Mouse (Mus musculus): ENCODE data around the gene Grk5. TPM values are rescaled to one million over a fixed set of nuclear protein-coding genes. Genes with fewer than 3 reads are reported as not detected.

Gene Grk5
- polyA plus RNA-seq, 1 experiment from 2014 or later, result 3.3 TPM

DNA sequence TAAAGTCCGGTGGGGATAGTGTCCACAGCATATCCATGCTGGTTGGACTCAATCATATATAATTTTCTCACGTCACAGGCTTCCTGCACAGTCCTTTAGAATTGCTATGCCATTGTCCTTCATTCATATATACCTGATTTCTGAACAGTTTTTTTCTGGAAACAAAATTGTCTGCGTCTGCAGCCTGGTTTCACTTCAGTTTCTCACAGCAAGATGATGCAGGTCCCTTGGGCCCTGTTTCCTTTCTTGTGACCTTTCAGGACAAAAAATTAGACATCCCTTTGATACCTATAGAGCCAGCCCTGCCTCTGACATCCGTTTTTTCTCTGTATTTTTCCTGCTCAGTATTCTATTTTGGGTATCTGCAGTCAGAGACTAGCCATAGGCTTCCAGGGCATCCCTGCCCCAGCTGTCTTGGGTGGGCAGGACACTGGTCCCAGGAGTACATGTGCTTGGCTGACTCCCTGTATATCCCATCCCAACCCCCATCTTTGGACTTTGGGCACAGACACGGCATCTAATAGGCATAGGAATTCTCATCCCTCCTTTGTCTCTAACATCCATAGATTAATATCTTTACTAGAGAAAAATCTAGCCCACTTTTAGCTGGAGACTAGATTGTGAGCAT, 167.3 kb downstream of the Grk5 start:
- Histone ChIP-seq H3K4me2 (ENCODE audit: low read depth, low read length) (no peak overlapping the region), H3K4me3 (ENCODE audit: low read depth, low read length) (no peak overlapping the region), H3K4me1 (ENCODE audit: control insufficient read depth, insufficient read depth, low read length) (no peaks in the 10 kb centered on the region), H3K27me3 (ENCODE audit: control insufficient read depth, insufficient read depth, low read length) (no peaks in the 10 kb centered on the region), H3K9ac (replicated peaks; ENCODE audit: low read depth, low read length) (no peak overlapping the region), H3K36me3 (ENCODE audit: control insufficient read depth, insufficient read depth, low read length) (no peaks in the 10 kb centered on the region), H3K9me3 (ENCODE audit: control insufficient read depth, low read length) (no peaks in the 10 kb centered on the region), H3K27ac (ENCODE audit: low read depth, low read length) (no peak overlapping the region)
- 78% methylated on average over 5 of the region's 5 CpGs for WGBS
- no peak for ATAC-seq (ENCODE audit: low read depth)

- H3K27ac ChIP-seq (ENCODE audit: low read depth, low read length), result no peak overlapping the region
- ATAC-seq (ENCODE audit: low read depth), result no peak
- H3K9ac ChIP-seq (replicated peaks; ENCODE audit: low read depth, low read length), result no peak overlapping the region
- no peak overlapping the region for H3K4me2 ChIP-seq (ENCODE audit: low read depth, low read length)
- no peaks in the 10 kb centered on the region for H3K36me3 ChIP-seq (ENCODE audit: control insufficient read depth, insufficient read depth, low read length)
- no peaks in the 10 kb centered on the region for H3K4me1 ChIP-seq (ENCODE audit: control insufficient read depth, insufficient read depth, low read length)
- H3K4me3 ChIP-seq (ENCODE audit: low read depth, low read length), result no peak overlapping the region
- WGBS, result 52% methylated on average over 3 of the region's 3 CpGs
- H3K27me3 ChIP-seq (ENCODE audit: control insufficient read depth, insufficient read depth, low read length), result no peaks in the 10 kb centered on the region
- H3K9me3 ChIP-seq (ENCODE audit: control insufficient read depth, low read length), result no peaks in the 10 kb centered on the region
Measured at GRCm38 (mm10) chr19:61057581-61057980, 168.0 kb downstream of the Grk5 start.

DNA sequence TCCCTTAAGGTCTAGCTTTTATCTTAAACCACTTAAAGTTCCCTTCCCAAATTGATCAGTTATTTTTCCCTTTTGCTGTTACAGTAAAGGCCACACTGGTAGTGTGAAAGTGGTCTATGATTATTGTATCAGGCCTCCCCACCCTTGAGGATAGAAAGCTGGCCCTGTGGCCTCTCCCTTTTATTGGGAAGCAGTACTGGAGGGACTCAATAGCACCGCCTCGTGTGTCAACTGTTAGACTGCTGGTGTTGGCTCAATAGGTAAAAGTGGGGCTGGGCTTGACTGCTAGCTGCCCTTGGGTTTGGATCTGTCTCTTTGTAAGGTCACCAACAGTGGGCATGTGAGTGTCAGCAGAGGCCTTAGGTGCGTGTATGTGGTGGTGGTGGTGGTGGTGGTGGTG, 174.8 kb downstream of the Grk5 start:
- H3K36me3 ChIP-seq (ENCODE audit: control insufficient read depth, insufficient read depth, low read length), result no peaks in the 10 kb centered on the region
- no peak for ATAC-seq (ENCODE audit: low read depth)
- H3K9me3 ChIP-seq (ENCODE audit: control insufficient read depth, low read length), result no peaks in the 10 kb centered on the region
- H3K4me1 ChIP-seq (ENCODE audit: control insufficient read depth, insufficient read depth, low read length), result no peaks in the 10 kb centered on the region
- 92% methylated on average over 3 of the region's 3 CpGs for WGBS
- no peaks in the 10 kb centered on the region for H3K27me3 ChIP-seq (ENCODE audit: control insufficient read depth, insufficient read depth, low read length)
- H3K4me2 ChIP-seq (ENCODE audit: low read depth, low read length), result no peak overlapping the region
- no peak overlapping the region for H3K4me3 ChIP-seq (ENCODE audit: low read depth, low read length)
- H3K9ac ChIP-seq (replicated peaks; ENCODE audit: low read depth, low read length), result no peak overlapping the region
- no peak overlapping the region for H3K27ac ChIP-seq (ENCODE audit: low read depth, low read length)

- Histone ChIP-seq H3K9ac (replicated peaks; ENCODE audit: low read depth, low read length) (no peak overlapping the region), H3K4me3 (ENCODE audit: low read depth, low read length) (no peak overlapping the region), H3K27ac (ENCODE audit: low read depth, low read length) (no peak overlapping the region), H3K9me3 (ENCODE audit: control insufficient read depth, low read length) (no peaks in the 10 kb centered on the region), H3K4me1 (ENCODE audit: control insufficient read depth, insufficient read depth, low read length) (no peaks in the 10 kb centered on the region), H3K36me3 (ENCODE audit: control insufficient read depth, insufficient read depth, low read length) (no peaks in the 10 kb centered on the region), H3K4me2 (ENCODE audit: low read depth, low read length) (no peak overlapping the region), H3K27me3 (ENCODE audit: control insufficient read depth, insufficient read depth, low read length) (no peaks in the 10 kb centered on the region)
- WGBS, result 100% methylated on average over 1 of the region's 1 CpGs
- no peak for ATAC-seq (ENCODE audit: low read depth)
Measured at GRCm38 (mm10) chr19:61065011-61065410, 175.5 kb downstream of the Grk5 start.

DNA sequence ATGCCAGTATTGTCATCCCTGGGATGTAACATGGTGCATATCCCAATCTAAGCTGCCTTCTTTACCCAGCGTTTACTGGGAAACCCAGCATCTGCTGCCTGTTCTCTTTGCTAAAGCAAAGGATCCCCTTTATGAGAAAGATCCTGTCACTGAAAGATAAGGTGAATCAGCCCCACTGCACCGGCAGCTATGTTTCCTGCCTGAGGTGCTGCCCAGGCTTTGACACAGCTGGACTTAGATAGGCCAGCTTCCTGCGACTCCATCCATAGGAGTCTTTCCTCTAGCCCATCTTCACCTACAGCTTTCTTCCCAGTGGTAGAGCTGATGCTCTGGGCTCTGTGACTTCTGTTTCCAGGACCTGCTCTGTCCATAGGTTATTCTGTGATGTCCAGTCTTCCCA, 189.1 kb downstream of the Grk5 start:
- Histone ChIP-seq H3K4me1 (ENCODE audit: control insufficient read depth, insufficient read depth, low read length) (no peaks in the 10 kb centered on the region), H3K9me3 (ENCODE audit: control insufficient read depth, low read length) (no peaks in the 10 kb centered on the region), H3K4me2 (ENCODE audit: low read depth, low read length) (no peak overlapping the region), H3K27ac (ENCODE audit: low read depth, low read length) (no peak overlapping the region), H3K36me3 (ENCODE audit: control insufficient read depth, insufficient read depth, low read length) (no peaks in the 10 kb centered on the region), H3K4me3 (ENCODE audit: low read depth, low read length) (no peak overlapping the region), H3K27me3 (ENCODE audit: control insufficient read depth, insufficient read depth, low read length) (no peaks in the 10 kb centered on the region), H3K9ac (replicated peaks; ENCODE audit: low read depth, low read length) (no peak overlapping the region)
- WGBS, result 92% methylated on average over 3 of the region's 3 CpGs
- no peak for ATAC-seq (ENCODE audit: low read depth)

- H3K9me3 ChIP-seq (ENCODE audit: control insufficient read depth, low read length), result no peaks in the 10 kb centered on the region
- H3K36me3 ChIP-seq (ENCODE audit: control insufficient read depth, insufficient read depth, low read length), result no peaks in the 10 kb centered on the region
- no peak overlapping the region for H3K9ac ChIP-seq (replicated peaks; ENCODE audit: low read depth, low read length)
- H3K27me3 ChIP-seq (ENCODE audit: control insufficient read depth, insufficient read depth, low read length), result no peaks in the 10 kb centered on the region
- H3K4me3 ChIP-seq (ENCODE audit: low read depth, low read length), result no peak overlapping the region
- WGBS, result 95% methylated on average over 5 of the region's 5 CpGs
- H3K4me1 ChIP-seq (ENCODE audit: control insufficient read depth, insufficient read depth, low read length), result no peaks in the 10 kb centered on the region
- no peak overlapping the region for H3K27ac ChIP-seq (ENCODE audit: low read depth, low read length)
- H3K4me2 ChIP-seq (ENCODE audit: low read depth, low read length), result no peak overlapping the region
- no peak for ATAC-seq (ENCODE audit: low read depth)
Measured at GRCm38 (mm10) chr19:61080251-61080749, 190.8 kb downstream of the Grk5 start.

- H3K4me3 ChIP-seq (ENCODE audit: low read depth, low read length), result no peak overlapping the region
- H3K4me1 ChIP-seq (ENCODE audit: control insufficient read depth, insufficient read depth, low read length), result no peaks in the 10 kb centered on the region
- H3K27ac ChIP-seq (ENCODE audit: low read depth, low read length), result no peak overlapping the region
- H3K9ac ChIP-seq (replicated peaks; ENCODE audit: low read depth, low read length), result no peak overlapping the region
- no peak for ATAC-seq (ENCODE audit: low read depth)
- H3K27me3 ChIP-seq (ENCODE audit: control insufficient read depth, insufficient read depth, low read length), result no peaks in the 10 kb centered on the region
- H3K36me3 ChIP-seq (ENCODE audit: control insufficient read depth, insufficient read depth, low read length), result 0 out of 2 replicates have a peak, but pooled peaks cover 3% of the 10 kb centered on the region
- WGBS, result 89% methylated on average over 8 of the region's 8 CpGs
- no peak overlapping the region for H3K4me2 ChIP-seq (ENCODE audit: low read depth, low read length)
- no peaks in the 10 kb centered on the region for H3K9me3 ChIP-seq (ENCODE audit: control insufficient read depth, low read length)
Measured at GRCm38 (mm10) chr19:61083006-61083405, 193.5 kb downstream of the Grk5 start.

- H3K36me3 ChIP-seq (ENCODE audit: control insufficient read depth, insufficient read depth, low read length), result 0 out of 2 replicates have a peak, but pooled peaks cover 3% of the 10 kb centered on the region
- no peak overlapping the region for H3K27ac ChIP-seq (ENCODE audit: low read depth, low read length)
- 49% methylated on average over 4 of the region's 4 CpGs for whole genome bisulfite sequencing
- no peaks in the 10 kb centered on the region for H3K4me1 ChIP-seq (ENCODE audit: control insufficient read depth, insufficient read depth, low read length)
- H3K27me3 ChIP-seq (ENCODE audit: control insufficient read depth, insufficient read depth, low read length), result no peaks in the 10 kb centered on the region
- no peak overlapping the region for H3K4me2 ChIP-seq (ENCODE audit: low read depth, low read length)
- ATAC-seq (ENCODE audit: low read depth), result peak; percentile 84
- H3K9ac ChIP-seq (replicated peaks; ENCODE audit: low read depth, low read length), result no peak overlapping the region
- no peak overlapping the region for H3K4me3 ChIP-seq (ENCODE audit: low read depth, low read length)
- no peaks in the 10 kb centered on the region for H3K9me3 ChIP-seq (ENCODE audit: control insufficient read depth, low read length)
Measured at GRCm38 (mm10) chr19:61084149-61084940, 194.8 kb downstream of the Grk5 start.

- H3K36me3 ChIP-seq (ENCODE audit: control insufficient read depth, insufficient read depth, low read length), result 0 out of 2 replicates have a peak, but pooled peaks cover 3% of the 10 kb centered on the region
- WGBS, result 72% methylated on average over 2 of the region's 2 CpGs
- no peak overlapping the region for H3K9ac ChIP-seq (replicated peaks; ENCODE audit: low read depth, low read length)
Measured at GRCm38 (mm10) chr19:61085217-61085616, 195.7 kb downstream of the Grk5 start.

More at GRCm38 (mm10) chr19:61085217-61085616, 195.7 kb downstream of the Grk5 start:
- Histone ChIP-seq H3K27ac (ENCODE audit: low read depth, low read length) (no peak overlapping the region), H3K27me3 (ENCODE audit: control insufficient read depth, insufficient read depth, low read length) (no peaks in the 10 kb centered on the region), H3K4me1 (ENCODE audit: control insufficient read depth, insufficient read depth, low read length) (no peaks in the 10 kb centered on the region), H3K9me3 (ENCODE audit: control insufficient read depth, low read length) (no peaks in the 10 kb centered on the region), H3K4me2 (ENCODE audit: low read depth, low read length) (no peak overlapping the region), H3K4me3 (ENCODE audit: low read depth, low read length) (no peak overlapping the region)
- no peak for ATAC-seq (ENCODE audit: low read depth)

Measured in neural tube, embryonic 14.5 days (tissue).